Comparison of ENCODE assay signal across 20 mouse cellular contexts in the genomic region with DNA sequence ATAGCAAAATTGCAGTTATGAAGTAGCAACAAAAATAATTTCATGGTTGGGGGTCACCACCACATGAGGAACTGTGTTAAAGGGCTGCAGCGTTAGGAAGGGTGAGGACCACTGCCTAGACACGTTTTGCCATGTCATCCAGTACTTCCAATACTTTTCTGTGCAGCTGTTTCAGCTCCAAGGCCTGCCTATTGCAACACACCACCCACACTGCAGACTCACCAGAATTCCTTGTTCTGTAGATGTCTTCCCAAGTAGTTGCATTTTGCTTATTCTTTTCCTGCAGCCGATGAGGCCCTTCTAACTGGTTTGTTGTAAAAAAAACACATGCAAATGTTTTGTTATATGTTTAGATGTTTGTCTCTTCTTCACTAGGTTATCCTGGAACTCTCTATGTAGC.
DNase-seq lines count a peak whose midpoint lies in the region; ATAC-seq and TF ChIP-seq lines count a peak whose summit lies in the region.
"Had no signal": no experiment of that assay in that cellular context is flagged by ENCODE, and none has a peak within 500 bp of the region (broad histone marks: within the 10 kb centered on the region; RNA-seq: fewer than 3 reads in every experiment).

No protein-coding gene starts in this region.

- H3K4me2 ChIP-seq in intestine, postnatal 0 days (replicated peaks; ENCODE audit: low read depth): no peak overlapping the region
- H3K4me2 ChIP-seq: embryonic facial prominence, embryonic 15.5 days; forebrain, embryonic 15.5 days; heart, embryonic 11.5 days; hindbrain, embryonic 15.5 days had no signal

- ATAC-seq in intestine, postnatal 0 days: no peak
- ATAC-seq: forebrain, embryonic 15.5 days; intestine, embryonic 16.5 days had no signal

- H3K27ac ChIP-seq in intestine, postnatal 0 days (ENCODE audit: low read depth, low read length): no peak overlapping the region
- H3K27ac ChIP-seq: embryonic facial prominence, embryonic 15.5 days; forebrain, embryonic 15.5 days; heart, adult 2 months; hindbrain, embryonic 15.5 days had no signal

- TF ChIP-seq CTCF in intestine, postnatal 0 days (IDR thresholded peaks at IDR 0.05; ENCODE audit: low read depth): no peak

- DNase-seq in adrenal gland, postnatal 36 days: peak; percentile 9 to 26
- DNase-seq in adrenal gland, adult 18-20 months (ENCODE audit: low spot score in 2 of 2): no peak
- peak; percentile 6 for DNase-seq in lung, postnatal 10 days
- no peak for DNase-seq in lung, postnatal 25 days (ENCODE audit: low spot score)
- DNase-seq in adipocyte (ENCODE audit: low spot score) (peak; percentile 6), MN1 (ENCODE audit: low spot score) (no peak)
- DNase-seq: adrenal gland, adult 8-10 months; cerebellum, adult 11 months; cerebellum, adult 8-10 months; cerebellum, postnatal 14 days; embryo, embryonic 11 days; gastrocnemius, postnatal 14 days; heart, adult 2 months; heart, postnatal 36 days had no signal

- H3K4me3 ChIP-seq in intestine, postnatal 0 days (ENCODE audit: low read depth, low read length): no peak overlapping the region
- H3K4me3 ChIP-seq: embryonic facial prominence, embryonic 15.5 days; forebrain, embryonic 15.5 days; heart, adult 2 months; hindbrain, embryonic 15.5 days had no signal

- no peaks in the 10 kb centered on the region for H3K4me1 ChIP-seq in intestine, postnatal 0 days (replicated peaks; ENCODE audit: control insufficient read depth, insufficient read depth, low read length)
- H3K4me1 ChIP-seq: embryonic facial prominence, embryonic 15.5 days; forebrain, embryonic 15.5 days; hindbrain, embryonic 15.5 days had no signal

- 84% methylated on average over 3 of the region's 3 CpGs for WGBS in intestine, postnatal 0 days

- H3K9me3 ChIP-seq in intestine, postnatal 0 days (ENCODE audit: control insufficient read depth): no peaks in the 10 kb centered on the region
- H3K9me3 ChIP-seq: embryonic facial prominence, embryonic 15.5 days; forebrain, embryonic 15.5 days; hindbrain, embryonic 15.5 days had no signal

- no peaks in the 10 kb centered on the region for H3K27me3 ChIP-seq in intestine, postnatal 0 days (replicated peaks; ENCODE audit: control insufficient read depth, insufficient read depth, low read length)
- H3K27me3 ChIP-seq: embryonic facial prominence, embryonic 15.5 days; forebrain, embryonic 15.5 days; hindbrain, embryonic 15.5 days had no signal

- no peak overlapping the region for H3K9ac ChIP-seq in intestine, postnatal 0 days (ENCODE audit: low read depth, low read length)
- H3K9ac ChIP-seq: embryonic facial prominence, embryonic 15.5 days; forebrain, embryonic 15.5 days; hindbrain, embryonic 15.5 days had no signal

- H3K36me3 ChIP-seq in intestine, postnatal 0 days (ENCODE audit: control insufficient read depth, insufficient read depth): no peaks in the 10 kb centered on the region
- H3K36me3 ChIP-seq: embryonic facial prominence, embryonic 15.5 days; forebrain, embryonic 15.5 days; hindbrain, embryonic 15.5 days had no signal

Comparison
In these comparisons a context has a peak if more than half of its experiments do, and no peak if none do; other contexts are left out.
1. DNase-seq: peak in adrenal gland, postnatal 36 days (2 of 2), lung, postnatal 10 days (single experiment) and adipocyte (single experiment); none in adrenal gland, adult 18-20 months (0 of 2), lung, postnatal 25 days (single experiment) and MN1 (single experiment).